Mouse (Mus musculus): ENCODE measurements around the gene Gas2l1. TPM values are rescaled to one million over a fixed set of nuclear protein-coding genes. Genes with fewer than 3 reads are reported as not detected.

The Gas2l1 gene
- polyA plus RNA-seq, 1 experiment from 2014 or later, result 36.3 TPM

DNA sequence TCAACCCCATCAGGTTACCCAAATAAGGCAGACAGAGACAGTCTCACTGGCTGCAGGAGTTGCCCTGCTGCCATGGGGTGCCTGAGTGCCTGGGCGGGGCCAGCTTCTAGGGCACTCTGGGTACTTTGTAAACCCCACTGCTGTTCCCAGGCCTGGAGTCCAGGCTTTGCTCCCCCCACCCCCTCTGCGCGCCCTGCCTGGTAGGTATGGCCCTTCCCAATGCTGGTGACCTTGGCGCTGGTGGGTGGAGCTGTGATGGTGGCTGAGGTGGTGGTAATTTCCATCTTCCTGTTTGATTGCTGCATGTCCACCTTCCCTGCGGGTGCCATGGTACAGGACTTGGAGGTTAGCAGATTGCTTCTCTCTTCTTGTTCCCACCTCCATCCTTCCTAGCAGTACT lies 24.5 kb downstream of the Gas2l1 start:
- H3K9ac ChIP-seq (ENCODE audit: low read length), result no peak overlapping the region
- no peak overlapping the region for H3K4me2 ChIP-seq (ENCODE audit: low read depth, low read length, severe bottlenecking)
- H3K36me3 ChIP-seq (ENCODE audit: control insufficient read depth, insufficient read depth, low read length), result peaks cover 6% of the 10 kb centered on the region; the same call in 1 of the 2 replicates
- ATAC-seq (replicated peaks; ENCODE audit: low FRiP score) (no peak), DNase-seq (ENCODE audit: low spot score) (no peak)
- no peaks in the 10 kb centered on the region for H3K9me3 ChIP-seq (ENCODE audit: control insufficient read depth, low read length)
- WGBS, result 92% methylated on average over 5 of the region's 5 CpGs
- no peak overlapping the region for H3K27ac ChIP-seq (ENCODE audit: low read depth, low read length)
- no peaks in the 10 kb centered on the region for H3K27me3 ChIP-seq (ENCODE audit: control insufficient read depth, insufficient read depth, low read length)
- H3K4me3 ChIP-seq (ENCODE audit: low read depth, low read length), result no peak overlapping the region
- H3K4me1 ChIP-seq (replicated peaks; ENCODE audit: control insufficient read depth, insufficient read depth, low read length), result no peaks in the 10 kb centered on the region

DNA sequence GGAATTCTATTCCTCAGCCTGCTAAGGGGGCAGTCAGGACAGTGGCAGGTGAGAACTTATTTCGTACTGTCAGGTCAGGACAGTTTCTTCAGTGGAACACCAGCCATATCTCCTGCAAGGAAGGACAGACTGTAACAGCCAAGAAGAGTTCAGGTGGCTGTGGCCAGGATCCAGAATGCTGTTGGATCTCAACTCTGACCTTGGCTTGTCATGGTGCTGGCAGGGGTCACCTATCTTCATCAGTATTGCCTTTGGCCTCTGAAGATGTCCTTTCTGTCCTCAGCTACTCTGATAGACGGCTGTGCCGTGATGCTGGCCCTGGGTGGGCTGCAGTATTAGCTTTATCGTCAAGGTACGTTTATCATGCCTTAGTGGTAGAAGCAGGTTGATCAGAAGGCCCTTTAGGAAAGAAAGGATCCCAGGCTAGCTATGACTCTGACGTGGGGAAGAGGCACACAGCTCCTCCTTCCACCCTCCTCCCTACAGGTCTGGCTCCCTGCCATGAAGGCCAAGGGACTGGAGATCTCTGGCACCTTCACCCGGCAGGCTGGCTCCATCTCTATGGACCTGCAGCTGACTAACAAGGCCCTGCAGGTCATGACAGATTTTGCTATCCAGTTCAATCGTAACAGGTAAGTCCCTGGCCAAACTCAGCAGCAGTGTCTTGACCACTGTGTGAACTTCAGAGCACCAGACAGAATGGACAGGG lies 27.8 kb downstream of the Gas2l1 start:
- no peaks in the 10 kb centered on the region for H3K9me3 ChIP-seq (ENCODE audit: control insufficient read depth, low read length)
- DNase-seq (ENCODE audit: low spot score) (no peak), ATAC-seq (replicated peaks; ENCODE audit: low FRiP score) (no peak)
- H3K4me2 ChIP-seq (ENCODE audit: low read depth, low read length, severe bottlenecking), result no peak overlapping the region
- 90% methylated on average over 8 of the region's 8 CpGs for WGBS
- no peak overlapping the region for H3K4me3 ChIP-seq (ENCODE audit: low read depth, low read length)
- no peak overlapping the region for H3K27ac ChIP-seq (ENCODE audit: low read depth, low read length)
- H3K36me3 ChIP-seq (ENCODE audit: control insufficient read depth, insufficient read depth, low read length), result peaks cover 6% of the 10 kb centered on the region; the same call in 1 of the 2 replicates
- H3K9ac ChIP-seq (ENCODE audit: low read length), result no peak overlapping the region
- H3K4me1 ChIP-seq (replicated peaks; ENCODE audit: control insufficient read depth, insufficient read depth, low read length), result no peaks in the 10 kb centered on the region
- H3K27me3 ChIP-seq (ENCODE audit: control insufficient read depth, insufficient read depth, low read length), result no peaks in the 10 kb centered on the region

DNA sequence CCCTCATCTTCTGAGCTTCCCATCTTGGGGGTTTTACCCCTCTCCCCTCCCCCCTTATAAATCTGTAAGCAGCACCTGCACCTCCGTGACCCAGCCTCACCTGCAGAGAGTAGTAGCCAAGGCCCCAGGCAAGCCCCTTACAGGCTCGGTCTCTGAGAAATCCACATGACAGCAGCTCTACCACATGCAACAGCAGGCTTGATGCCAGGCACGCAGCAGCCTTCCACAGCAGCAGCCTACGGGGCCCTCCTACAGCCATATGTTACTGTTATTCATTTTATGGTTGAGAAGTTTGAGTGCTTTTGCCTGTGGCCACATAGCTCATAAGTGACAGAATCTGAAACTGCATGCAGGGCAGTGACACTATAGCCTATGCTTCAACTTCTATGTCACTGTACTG lies 29.7 kb downstream of the Gas2l1 start:
- Histone ChIP-seq H3K4me3 (ENCODE audit: low read depth, low read length) (no peak overlapping the region), H3K9me3 (ENCODE audit: control insufficient read depth, low read length) (no peaks in the 10 kb centered on the region), H3K27me3 (ENCODE audit: control insufficient read depth, insufficient read depth, low read length) (no peaks in the 10 kb centered on the region), H3K4me1 (replicated peaks; ENCODE audit: control insufficient read depth, insufficient read depth, low read length) (no peaks in the 10 kb centered on the region), H3K9ac (ENCODE audit: low read length) (no peak overlapping the region), H3K36me3 (ENCODE audit: control insufficient read depth, insufficient read depth, low read length) (peaks cover 2% of the 10 kb centered on the region; the same call in 1 of the 2 replicates), H3K4me2 (ENCODE audit: low read depth, low read length, severe bottlenecking) (no peak overlapping the region), H3K27ac (ENCODE audit: low read depth, low read length) (no peak overlapping the region)
- WGBS, result 93% methylated on average over 4 of the region's 4 CpGs
- DNase-seq (ENCODE audit: low spot score) (no peak), ATAC-seq (replicated peaks; ENCODE audit: low FRiP score) (no peak)

- H3K9ac ChIP-seq (ENCODE audit: low read length), result no peak overlapping the region
- H3K27ac ChIP-seq (ENCODE audit: low read depth, low read length), result no peak overlapping the region
- ATAC-seq (replicated peaks; ENCODE audit: low FRiP score) (no peak), DNase-seq (ENCODE audit: low spot score) (no peak)
- no peaks in the 10 kb centered on the region for H3K36me3 ChIP-seq (ENCODE audit: control insufficient read depth, insufficient read depth, low read length)
- no peak overlapping the region for H3K4me3 ChIP-seq (ENCODE audit: low read depth, low read length)
- no peaks in the 10 kb centered on the region for H3K4me1 ChIP-seq (replicated peaks; ENCODE audit: control insufficient read depth, insufficient read depth, low read length)
- H3K9me3 ChIP-seq (ENCODE audit: control insufficient read depth, low read length), result no peaks in the 10 kb centered on the region
- H3K27me3 ChIP-seq (ENCODE audit: control insufficient read depth, insufficient read depth, low read length), result no peaks in the 10 kb centered on the region
- WGBS, result 96% methylated on average over 3 of the region's 3 CpGs
- no peak overlapping the region for H3K4me2 ChIP-seq (ENCODE audit: low read depth, low read length, severe bottlenecking)
These were observed 32.0 kb downstream of the Gas2l1 start for GRCm38 (mm10) chr11:5033136-5033535.

DNA sequence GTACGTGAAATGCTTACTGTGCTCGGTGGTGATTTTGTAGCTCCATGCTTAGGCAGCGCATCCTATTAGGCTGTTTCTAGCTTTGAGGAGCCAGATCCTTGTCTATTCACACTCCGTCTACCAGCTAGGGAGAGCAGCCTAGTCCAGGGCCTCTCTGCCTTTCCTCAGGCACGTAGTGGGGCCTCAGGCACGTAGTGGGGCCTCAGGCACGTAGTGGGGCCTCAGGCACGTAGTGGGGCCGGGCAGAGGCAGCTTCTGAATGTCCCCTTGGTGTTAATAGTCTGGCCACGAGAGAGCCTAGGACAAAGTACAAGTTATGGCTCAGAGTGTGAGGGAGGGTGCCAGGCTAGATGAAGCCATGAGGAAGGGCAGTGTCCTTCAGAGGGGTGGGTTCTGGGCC lies 32.4 kb downstream of the Gas2l1 start:
- Histone ChIP-seq H3K27ac (ENCODE audit: low read depth, low read length) (no peak overlapping the region), H3K4me3 (ENCODE audit: low read depth, low read length) (no peak overlapping the region), H3K4me2 (ENCODE audit: low read depth, low read length, severe bottlenecking) (no peak overlapping the region), H3K36me3 (ENCODE audit: control insufficient read depth, insufficient read depth, low read length) (no peaks in the 10 kb centered on the region), H3K4me1 (replicated peaks; ENCODE audit: control insufficient read depth, insufficient read depth, low read length) (no peaks in the 10 kb centered on the region), H3K9ac (ENCODE audit: low read length) (no peak overlapping the region), H3K9me3 (ENCODE audit: control insufficient read depth, low read length) (no peaks in the 10 kb centered on the region), H3K27me3 (ENCODE audit: control insufficient read depth, insufficient read depth, low read length) (no peaks in the 10 kb centered on the region)
- DNase-seq (ENCODE audit: low spot score), result no peak
- ATAC-seq (replicated peaks; ENCODE audit: low FRiP score), result no peak
- WGBS, result 97% methylated on average over 10 of the region's 10 CpGs

- no peaks in the 10 kb centered on the region for H3K9me3 ChIP-seq (ENCODE audit: control insufficient read depth, low read length)
- no peaks in the 10 kb centered on the region for H3K4me1 ChIP-seq (replicated peaks; ENCODE audit: control insufficient read depth, insufficient read depth, low read length)
- H3K27me3 ChIP-seq (ENCODE audit: control insufficient read depth, insufficient read depth, low read length), result no peaks in the 10 kb centered on the region
- ATAC-seq (replicated peaks; ENCODE audit: low FRiP score), result no peak
- no peak overlapping the region for H3K4me3 ChIP-seq (ENCODE audit: low read depth, low read length)
- no peak overlapping the region for H3K27ac ChIP-seq (ENCODE audit: low read depth, low read length)
- peaks cover 4% of the 10 kb centered on the region; the same call in 1 of the 2 replicates for H3K36me3 ChIP-seq (ENCODE audit: control insufficient read depth, insufficient read depth, low read length)
- H3K4me2 ChIP-seq (ENCODE audit: low read depth, low read length, severe bottlenecking), result no peak overlapping the region
- no peak overlapping the region for H3K9ac ChIP-seq (ENCODE audit: low read length)
- no peak for DNase-seq (ENCODE audit: low spot score)
- WGBS, result 93% methylated on average over 7 of the region's 7 CpGs
These were observed 36.9 kb downstream of the Gas2l1 start for GRCm38 (mm10) chr11:5028228-5028627.

- H3K4me2 ChIP-seq (ENCODE audit: low read depth, low read length, severe bottlenecking), result no peak overlapping the region
- no peak for DNase-seq (ENCODE audit: low spot score)
- no peaks in the 10 kb centered on the region for H3K27me3 ChIP-seq (ENCODE audit: control insufficient read depth, insufficient read depth, low read length)
- no peak overlapping the region for H3K4me3 ChIP-seq (ENCODE audit: low read depth, low read length)
- no peak overlapping the region for H3K27ac ChIP-seq (ENCODE audit: low read depth, low read length)
- H3K9ac ChIP-seq (ENCODE audit: low read length), result no peak overlapping the region
- peaks cover 4% of the 10 kb centered on the region; the same call in 1 of the 2 replicates for H3K36me3 ChIP-seq (ENCODE audit: control insufficient read depth, insufficient read depth, low read length)
- no peaks in the 10 kb centered on the region for H3K9me3 ChIP-seq (ENCODE audit: control insufficient read depth, low read length)
- H3K4me1 ChIP-seq (replicated peaks; ENCODE audit: control insufficient read depth, insufficient read depth, low read length), result no peaks in the 10 kb centered on the region
- WGBS, result 100% methylated on average over 1 of the region's 1 CpGs
- ATAC-seq (replicated peaks; ENCODE audit: low FRiP score), result no peak
These were observed 40.0 kb downstream of the Gas2l1 start for GRCm38 (mm10) chr11:5025108-5025507.

GRCm38 (mm10) chr11:5017506-5017905 lies 47.6 kb downstream of the Gas2l1 start:
- peaks cover 3% of the 10 kb centered on the region; the same call in 1 of the 2 replicates for H3K36me3 ChIP-seq (ENCODE audit: control insufficient read depth, insufficient read depth, low read length)
- 73% methylated on average over 6 of the region's 6 CpGs for WGBS

DNA sequence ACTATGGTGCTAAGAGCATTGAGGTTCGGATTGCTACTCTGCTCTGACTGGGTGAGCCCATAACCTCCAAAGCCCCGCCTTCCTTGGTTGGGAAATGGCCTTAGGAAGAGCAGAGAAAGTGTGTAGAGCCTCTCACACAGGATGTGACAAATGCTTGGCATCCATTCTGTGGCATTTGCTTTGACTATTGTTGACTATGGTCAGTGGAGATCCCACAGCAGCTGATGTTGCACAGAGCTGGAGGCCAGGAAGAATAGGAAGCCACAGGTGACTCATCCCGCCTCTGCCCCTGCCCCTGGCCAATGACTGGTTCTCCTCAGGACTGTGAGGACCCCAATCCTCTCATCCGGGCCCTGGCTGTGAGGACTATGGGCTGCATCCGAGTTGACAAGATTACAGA lies 48.8 kb downstream of the Gas2l1 start:
- WGBS, result 86% methylated on average over 5 of the region's 5 CpGs
- H3K36me3 ChIP-seq (ENCODE audit: control insufficient read depth, insufficient read depth, low read length), result peaks cover 3% of the 10 kb centered on the region; the same call in 1 of the 2 replicates
- H3K27me3 ChIP-seq (ENCODE audit: control insufficient read depth, insufficient read depth, low read length), result no peaks in the 10 kb centered on the region
- H3K4me1 ChIP-seq (replicated peaks; ENCODE audit: control insufficient read depth, insufficient read depth, low read length), result no peaks in the 10 kb centered on the region
- H3K4me3 ChIP-seq (ENCODE audit: low read depth, low read length), result no peak overlapping the region
- no peak overlapping the region for H3K4me2 ChIP-seq (ENCODE audit: low read depth, low read length, severe bottlenecking)
- no peak for ATAC-seq (replicated peaks; ENCODE audit: low FRiP score)
- H3K9ac ChIP-seq (ENCODE audit: low read length), result no peak overlapping the region
- DNase-seq (ENCODE audit: low spot score), result no peak
- no peak overlapping the region for H3K27ac ChIP-seq (ENCODE audit: low read depth, low read length)
- no peaks in the 10 kb centered on the region for H3K9me3 ChIP-seq (ENCODE audit: control insufficient read depth, low read length)

More at GRCm38 (mm10) chr11:5017506-5017905, 47.6 kb downstream of the Gas2l1 start:
- ATAC-seq (replicated peaks; ENCODE audit: low FRiP score) (no peak), DNase-seq (ENCODE audit: low spot score) (no peak)
- H3K4me1 ChIP-seq (replicated peaks; ENCODE audit: control insufficient read depth, insufficient read depth, low read length), result no peaks in the 10 kb centered on the region
- H3K4me2 ChIP-seq (ENCODE audit: low read depth, low read length, severe bottlenecking), result no peak overlapping the region
- H3K9ac ChIP-seq (ENCODE audit: low read length), result no peak overlapping the region
- H3K9me3 ChIP-seq (ENCODE audit: control insufficient read depth, low read length), result no peaks in the 10 kb centered on the region
- no peak overlapping the region for H3K4me3 ChIP-seq (ENCODE audit: low read depth, low read length)
- no peak overlapping the region for H3K27ac ChIP-seq (ENCODE audit: low read depth, low read length)
- H3K27me3 ChIP-seq (ENCODE audit: control insufficient read depth, insufficient read depth, low read length), result no peaks in the 10 kb centered on the region
